Mouse (Mus musculus) thymus, postnatal 10 days (tissue): ENCODE results near the gene 0610040J01Rik.

Experiments
- DNase-seq, 2 experiments: peaks; one replicate each; pipeline ENCODE4 v3.0.0; 2021; ENCODE audit warnings: low spot score in 2 of 2

Gene 0610040J01Rik

GRCm38 (mm10) chr5:63897820-63898110 is 85.6 kb downstream of the 0610040J01Rik start:
- no peak for DNase-seq

GRCm38 (mm10) chr5:63903329-63903728 is 91.2 kb downstream of the 0610040J01Rik start:
- DNase-seq = no peak

GRCm38 (mm10) chr5:63906149-63907093 is 94.3 kb downstream of the 0610040J01Rik start:
- DNase-seq = peak; percentile 56 to 86

- DNase-seq = no peak
Observed at GRCm38 (mm10) chr5:63907513-63907912, 95.3 kb downstream of the 0610040J01Rik start.

GRCm38 (mm10) chr5:63910171-63910960 is 98.2 kb downstream of the 0610040J01Rik start:
- no peak for DNase-seq

- no peak for DNase-seq
Observed at GRCm38 (mm10) chr5:63914896-63915295, 102.7 kb downstream of the 0610040J01Rik start.

GRCm38 (mm10) chr5:63916457-63917139 is 104.4 kb downstream of the 0610040J01Rik start:
- no peak for DNase-seq

GRCm38 (mm10) chr5:63918201-63918600 is 106.0 kb downstream of the 0610040J01Rik start:
- DNase-seq = no peak

- no peak for DNase-seq
Observed at GRCm38 (mm10) chr5:63923305-63924025, 111.3 kb downstream of the 0610040J01Rik start.

- DNase-seq = no peak
Observed at GRCm38 (mm10) chr5:63925035-63925628, 113.0 kb downstream of the 0610040J01Rik start.

GRCm38 (mm10) chr5:63930824-63931358 is 118.7 kb downstream of the 0610040J01Rik start:
- DNase-seq = no peak

GRCm38 (mm10) chr5:63932829-63933228 is 120.7 kb downstream of the 0610040J01Rik start:
- no peak for DNase-seq

- no peak for DNase-seq
Observed at GRCm38 (mm10) chr5:63935581-63935980, 123.4 kb downstream of the 0610040J01Rik start.

GRCm38 (mm10) chr5:63936740-63937139 is 124.6 kb downstream of the 0610040J01Rik start:
- DNase-seq = no peak

GRCm38 (mm10) chr5:63938575-63938974 is 126.4 kb downstream of the 0610040J01Rik start:
- no peak for DNase-seq

GRCm38 (mm10) chr5:63941891-63942290 is 129.7 kb downstream of the 0610040J01Rik start:
- no peak for DNase-seq

- no peak for DNase-seq
Observed at GRCm38 (mm10) chr5:63943291-63943690, 131.1 kb downstream of the 0610040J01Rik start.

- no peak for DNase-seq
Observed at GRCm38 (mm10) chr5:63947526-63947925, 135.4 kb downstream of the 0610040J01Rik start.

GRCm38 (mm10) chr5:63949195-63949594 is 137.0 kb downstream of the 0610040J01Rik start:
- no peak for DNase-seq
